Mouse (Mus musculus) kidney, embryonic 15.5 days (tissue): Measurements from ENCODE around the gene Spr. TPM values are rescaled to one million over a fixed set of nuclear protein-coding genes. Genes with fewer than 3 reads are reported as not detected.
"Not testable (repeated sequence)": the region's sequence is repeated elsewhere in the genome, so short reads cannot be mapped to it uniquely, and the experiment has no call there.

Experiments used
- ATAC-seq: fragments of 200-750 bp; cut with Nextera tagmentation; replicated peaks from 2 replicates; pipeline ENCODE4 v1.8.0; 2017; ENCODE audit warnings: moderate TSS enrichment; ENCODE audit not compliant: low FRiP score
- H3K27ac ChIP-seq: fragments of 300-500 bp; sonication (generic); 2 replicates; pipeline ENCODE4 v1.5.1; 2015; ENCODE audit warnings: mild to moderate bottlenecking, inconsistent platforms
- H3K27me3 ChIP-seq: fragments of 300-500 bp; sonication (generic); 2 replicates; pipeline ENCODE4 v1.6.1; 2015; ENCODE audit warnings: inconsistent platforms
- H3K36me3 ChIP-seq: fragments of 300-500 bp; sonication (generic); 2 replicates; pipeline ENCODE4 v1.6.1; 2015; ENCODE audit warnings: inconsistent platforms
- H3K4me1 ChIP-seq: fragments of 300-500 bp; sonication (generic); 2 replicates; pipeline ENCODE4 v1.6.1; 2015; ENCODE audit warnings: inconsistent platforms
- H3K4me2 ChIP-seq: fragments of 300-500 bp; sonication (generic); 2 replicates; pipeline ENCODE4 v1.6.1; 2015; ENCODE audit warnings: moderate library complexity, mild to moderate bottlenecking, inconsistent platforms
- H3K4me3 ChIP-seq: fragments of 300-500 bp; sonication (generic); replicated peaks from 2 replicates; pipeline ENCODE4 v1.5.1; 2015; ENCODE audit warnings: mild to moderate bottlenecking, inconsistent platforms
- H3K9ac ChIP-seq: fragments of 300-500 bp; sonication (generic); 2 replicates; pipeline ENCODE4 v1.6.1; 2015; ENCODE audit warnings: mild to moderate bottlenecking, inconsistent platforms
- H3K9me3 ChIP-seq: fragments of 300-500 bp; sonication (generic); replicated peaks from 2 replicates; pipeline ENCODE4 v1.6.1; 2016; ENCODE audit warnings: inconsistent platforms
- WGBS: fragments of 180-500 bp; shearing (Covaris S2); methylation state at CpG from one replicate; pipeline ENCODE4 v1.1.7; 2015; ENCODE audit warnings: mixed read lengths; 5-methylcytosine and 5-hydroxymethylcytosine counted together
- polyA plus RNA-seq: library from polyadenylated mRNA; unstranded; fragments of >200 nt; fragmentation: Nextera tagmentation; extraction: Ambion mirVana; gene quantifications from 2 replicates; pipeline ENCODE4 v1.2.1, GENCODE M21; 2015

The Spr gene
- polyA plus RNA-seq, 1 experiment from 2014 or later = 66.6 TPM

DNA sequence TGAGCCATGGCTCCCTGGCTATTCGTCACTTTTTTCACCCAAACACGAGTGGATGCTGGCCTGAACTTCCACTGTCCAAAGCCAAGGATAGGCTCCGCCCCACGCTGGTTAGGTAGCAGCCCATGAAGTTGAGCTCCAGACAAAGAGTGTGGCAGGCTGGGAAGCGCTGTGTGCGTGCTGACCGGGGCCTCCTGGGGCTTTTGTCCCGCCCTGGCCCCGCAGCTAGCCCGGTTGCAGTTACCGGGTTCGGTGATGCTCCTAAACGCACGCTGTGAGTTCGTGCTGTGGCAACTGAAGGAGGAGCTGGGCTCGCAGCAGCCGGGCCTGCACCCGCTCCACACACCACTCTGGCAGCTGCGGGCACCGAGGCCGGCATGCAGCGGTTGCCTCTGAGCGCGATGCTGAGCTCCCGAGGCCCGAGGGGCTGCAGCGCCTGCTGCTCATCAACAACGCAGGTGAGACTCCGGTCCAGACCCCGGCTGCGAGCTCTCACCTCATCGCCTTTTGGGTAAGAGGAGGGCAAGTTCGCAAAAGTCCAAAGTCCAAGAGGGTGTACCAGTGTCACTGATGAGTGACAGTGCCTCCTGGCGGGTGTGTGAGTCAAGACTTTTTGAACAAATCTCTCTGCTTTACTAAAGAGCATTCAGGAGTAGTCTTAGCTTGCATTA, 17.4 kb upstream of the Spr start:
- H3K4me2 ChIP-seq = peak overlapping the region; percentile 88
- H3K9me3 ChIP-seq = no peaks in the 10 kb centered on the region
- H3K27ac ChIP-seq = peak overlapping the region; percentile 10; the same call in 1 of the 2 replicates
- H3K4me3 ChIP-seq = peak overlapping the region; percentile 53
- peaks cover 15% of the 10 kb centered on the region for H3K4me1 ChIP-seq
- H3K27me3 ChIP-seq = no peaks in the 10 kb centered on the region
- H3K36me3 ChIP-seq = no peaks in the 10 kb centered on the region
- ATAC-seq = peak; percentile 78
- H3K9ac ChIP-seq = peak overlapping the region; percentile 66
- 1% methylated on average over 34 of the region's 34 CpGs for WGBS

DNA sequence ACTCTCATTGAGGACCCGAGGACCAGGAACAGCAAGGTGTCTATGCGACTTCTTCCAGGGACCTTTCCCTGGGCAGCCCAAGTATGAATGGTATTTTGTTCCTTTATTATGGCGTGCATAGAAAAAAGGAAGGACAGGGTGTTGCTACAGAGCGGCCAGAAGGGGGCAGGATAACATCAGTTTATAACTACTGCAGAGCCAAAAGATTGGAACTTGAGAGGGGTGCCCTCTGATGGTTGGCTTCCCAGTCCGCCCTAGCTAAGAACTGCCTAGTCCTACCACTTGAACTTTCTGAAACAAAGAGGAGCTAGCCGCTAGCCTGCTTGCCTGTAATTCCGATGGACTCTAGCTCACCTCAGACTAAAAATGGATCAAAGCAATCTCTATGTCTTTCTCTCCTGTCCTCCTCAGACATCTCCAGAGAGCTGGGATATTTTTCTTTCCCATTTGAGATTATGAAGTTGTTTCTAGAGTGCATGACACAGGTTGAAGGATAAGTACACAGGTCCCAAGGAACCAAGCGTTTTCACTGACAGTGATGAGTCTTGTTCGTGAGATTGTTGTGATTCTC, 16.5 kb upstream of the Spr start:
- H3K9ac ChIP-seq = no peak overlapping the region
- H3K27ac ChIP-seq = no peak overlapping the region
- no peaks in the 10 kb centered on the region for H3K9me3 ChIP-seq
- H3K27me3 ChIP-seq = no peaks in the 10 kb centered on the region
- peak; percentile 60 for ATAC-seq
- WGBS = 15% methylated on average over 9 of the region's 9 CpGs
- no peak overlapping the region for H3K4me2 ChIP-seq
- no peaks in the 10 kb centered on the region for H3K36me3 ChIP-seq
- peaks cover 15% of the 10 kb centered on the region for H3K4me1 ChIP-seq
- no peak overlapping the region for H3K4me3 ChIP-seq

DNA sequence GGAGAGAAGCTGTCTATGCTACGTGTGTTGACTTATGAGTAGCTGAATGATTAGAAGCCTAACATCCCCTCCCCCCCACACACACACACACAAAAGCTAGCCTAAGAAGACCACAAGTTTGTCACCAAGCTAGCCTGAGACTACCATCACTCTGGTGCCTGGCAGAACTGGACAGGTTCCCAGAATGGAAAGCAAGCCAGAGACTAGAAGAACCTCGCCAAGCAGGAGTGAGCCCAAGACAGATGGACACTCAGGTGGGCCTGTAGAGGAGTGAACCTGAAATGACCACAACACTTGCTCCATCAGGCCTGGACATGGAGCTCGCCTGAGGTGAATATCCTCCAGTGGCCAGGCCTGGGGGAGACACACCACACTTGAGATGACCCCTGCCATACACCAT, 12.8 kb upstream of the Spr start:
- H3K9ac ChIP-seq = no peak overlapping the region
- no peaks in the 10 kb centered on the region for H3K9me3 ChIP-seq
- peaks cover 10% of the 10 kb centered on the region for H3K27me3 ChIP-seq
- ATAC-seq = no peak
- H3K4me3 ChIP-seq = no peak overlapping the region
- WGBS = 84% methylated on average over 3 of the region's 3 CpGs
- H3K4me1 ChIP-seq = peaks cover 15% of the 10 kb centered on the region
- no peak overlapping the region for H3K27ac ChIP-seq
- no peaks in the 10 kb centered on the region for H3K36me3 ChIP-seq
- H3K4me2 ChIP-seq = no peak overlapping the region

DNA sequence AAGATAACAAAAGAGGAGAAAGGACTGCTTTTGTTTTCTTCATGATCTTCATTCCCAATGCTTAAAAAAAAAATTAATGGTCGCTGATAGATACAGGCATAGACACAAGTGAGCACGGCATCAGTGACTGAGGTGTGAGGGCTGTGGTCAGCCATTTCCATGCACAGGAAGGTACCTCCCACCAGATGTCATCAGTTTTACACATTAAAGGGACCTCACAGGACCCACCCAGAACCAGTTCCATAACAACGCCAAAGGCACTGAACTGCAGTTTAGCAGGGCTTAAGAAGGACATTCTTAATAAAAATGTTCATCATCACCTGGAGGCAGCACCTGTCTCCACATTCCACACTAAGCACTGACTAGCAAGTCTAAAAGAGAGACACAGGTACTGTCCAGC, 10.1 kb upstream of the Spr start:
- Histone ChIP-seq H3K4me1 (no peaks in the 10 kb centered on the region), H3K36me3 (no peaks in the 10 kb centered on the region), H3K27me3 (peaks cover 10% of the 10 kb centered on the region), H3K27ac (no peak overlapping the region), H3K4me2 (no peak overlapping the region), H3K4me3 (no peak overlapping the region), H3K9ac (no peak overlapping the region), H3K9me3 (no peaks in the 10 kb centered on the region)
- ATAC-seq = no peak
- WGBS = 45% methylated on average over 3 of the region's 3 CpGs

DNA sequence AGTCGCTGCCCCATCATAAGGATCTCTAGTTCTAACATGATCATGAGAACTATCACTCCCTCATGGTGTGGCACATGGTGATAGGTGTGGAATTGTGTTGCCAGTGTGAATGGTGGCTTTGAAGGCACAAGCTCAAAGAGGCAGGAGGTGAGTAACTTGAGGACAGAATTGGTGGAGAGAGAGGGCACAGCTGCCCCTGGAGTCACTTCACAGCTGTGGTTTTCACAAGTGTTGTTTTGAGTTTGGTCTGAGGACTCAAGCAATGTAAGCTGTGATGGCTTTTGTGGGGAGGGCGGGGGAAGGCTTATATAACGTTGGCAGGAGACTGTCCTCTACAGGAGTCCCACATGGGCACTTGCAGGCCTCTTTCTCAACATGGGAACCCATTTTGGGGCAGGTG, 6.9 kb upstream of the Spr start:
- H3K4me1 ChIP-seq = no peaks in the 10 kb centered on the region
- H3K9me3 ChIP-seq = no peaks in the 10 kb centered on the region
- H3K4me2 ChIP-seq = no peak overlapping the region
- peaks cover 10% of the 10 kb centered on the region for H3K27me3 ChIP-seq
- WGBS = 69% methylated on average over 3 of the region's 3 CpGs
- H3K36me3 ChIP-seq = no peaks in the 10 kb centered on the region
- no peak overlapping the region for H3K9ac ChIP-seq
- no peak overlapping the region for H3K4me3 ChIP-seq
- no peak overlapping the region for H3K27ac ChIP-seq
- no peak for ATAC-seq

DNA sequence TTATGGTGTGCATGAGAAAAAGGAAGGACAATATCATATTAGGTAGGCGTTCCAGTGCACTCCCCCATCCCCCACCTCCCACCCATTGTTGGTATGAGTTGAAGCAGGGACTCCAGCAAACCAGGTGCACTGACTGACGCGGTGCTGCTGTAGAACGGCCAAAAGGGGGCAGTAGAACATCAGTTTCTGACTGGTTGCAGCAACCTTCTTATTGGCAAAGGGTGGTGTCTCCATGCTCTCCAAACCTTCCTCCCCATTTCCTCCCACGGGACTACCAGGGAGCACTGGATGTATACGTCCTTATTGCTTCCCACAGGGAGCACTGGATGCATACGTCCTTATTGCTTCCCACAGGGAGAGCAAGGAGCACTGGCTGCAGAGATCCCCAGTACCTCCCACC, 3.4 kb upstream of the Spr start:
- not testable (repeated sequence) for H3K9ac ChIP-seq, H3K4me2 ChIP-seq, H3K4me3 ChIP-seq, H3K27me3 ChIP-seq, H3K9me3 ChIP-seq, ATAC-seq, H3K4me1 ChIP-seq, H3K27ac ChIP-seq, H3K36me3 ChIP-seq
- WGBS = 6% methylated on average over 7 of the region's 7 CpGs

DNA sequence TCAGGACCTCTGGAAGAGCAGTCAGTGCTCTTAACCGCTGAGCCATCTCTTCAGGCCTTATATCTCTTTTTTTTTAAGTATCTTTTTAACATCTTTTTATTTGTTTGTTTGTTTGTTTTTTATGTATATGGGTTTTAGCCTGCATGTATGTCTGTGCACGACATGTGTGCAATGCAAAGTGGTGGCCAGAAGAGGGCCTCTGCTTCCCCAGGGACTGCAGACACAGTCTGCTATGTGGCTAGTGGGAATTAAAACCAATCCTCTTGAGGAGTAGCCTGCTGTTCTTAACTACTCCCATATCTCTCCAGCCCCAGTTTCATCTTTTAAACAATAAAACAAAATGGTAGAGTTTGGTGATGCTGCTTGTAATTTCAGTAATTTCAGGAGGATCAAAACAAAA, 2.0 kb upstream of the Spr start:
- no peak overlapping the region for H3K4me3 ChIP-seq
- H3K36me3 ChIP-seq = peaks cover 3% of the 10 kb centered on the region; the same call in 1 of the 2 replicates
- 89% methylated on average over 2 of the region's 2 CpGs for WGBS
- H3K27ac ChIP-seq = no peak overlapping the region
- peaks cover 6% of the 10 kb centered on the region for H3K4me1 ChIP-seq
- no peaks in the 10 kb centered on the region for H3K9me3 ChIP-seq
- no peak overlapping the region for H3K9ac ChIP-seq
- no peak overlapping the region for H3K4me2 ChIP-seq
- no peaks in the 10 kb centered on the region for H3K27me3 ChIP-seq
- ATAC-seq = no peak

DNA sequence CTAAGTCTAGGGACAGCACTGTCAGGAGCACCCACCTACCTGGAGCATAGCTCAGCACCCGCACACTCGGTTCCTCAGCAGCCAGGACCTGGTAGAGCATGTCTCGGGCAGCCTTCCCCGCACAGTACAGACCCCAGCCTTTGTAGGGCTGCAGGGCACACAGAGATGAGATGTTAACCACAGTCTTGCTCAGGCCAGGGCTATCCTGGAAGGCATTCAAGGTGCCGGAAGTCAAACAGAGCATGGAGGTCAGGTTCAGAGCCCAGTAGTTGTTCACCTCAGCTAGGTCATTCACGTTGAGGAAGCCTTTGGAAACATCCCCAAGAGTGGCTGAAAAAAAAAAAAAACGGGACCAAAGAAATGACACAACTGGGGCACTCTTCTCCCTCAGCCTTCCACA, 782 bp downstream of the Spr start:
- peaks cover 16% of the 10 kb centered on the region; the same call in 1 of the 2 replicates for H3K36me3 ChIP-seq
- H3K4me1 ChIP-seq, ATAC-seq, H3K9me3 ChIP-seq, H3K27me3 ChIP-seq: not testable (repeated sequence)
- H3K4me2 ChIP-seq = peak overlapping the region; percentile 72
- H3K27ac ChIP-seq = peak overlapping the region; percentile 98; the same call in 1 of the 2 replicates
- H3K4me3 ChIP-seq = peak overlapping the region; percentile 92
- H3K9ac ChIP-seq = peak overlapping the region; percentile 91
- WGBS = 58% methylated on average over 7 of the region's 7 CpGs

DNA sequence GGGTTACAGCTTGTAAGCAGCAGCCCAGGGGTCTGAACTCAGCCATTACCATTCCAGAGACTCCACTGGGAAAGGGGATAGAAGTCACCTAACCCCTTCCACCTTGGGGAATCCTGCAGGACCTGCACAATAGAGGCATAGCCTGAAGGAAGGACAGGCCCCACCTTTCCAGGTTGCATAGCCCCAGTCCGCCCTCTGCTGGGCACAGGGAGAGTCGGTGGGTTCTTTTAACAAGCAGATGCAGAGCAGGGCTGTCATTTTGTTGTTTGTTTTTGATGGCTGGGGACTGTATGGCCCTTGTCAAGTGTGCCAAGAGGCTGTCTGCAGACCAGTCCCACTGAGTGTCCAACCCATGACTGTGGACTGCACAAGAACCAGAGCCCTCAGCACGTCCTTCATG, 4.8 kb downstream of the Spr start:
- not testable (repeated sequence) for H3K9me3 ChIP-seq, H3K4me3 ChIP-seq, ATAC-seq, H3K27me3 ChIP-seq, H3K27ac ChIP-seq, H3K9ac ChIP-seq, H3K4me1 ChIP-seq, H3K4me2 ChIP-seq
- peaks cover 16% of the 10 kb centered on the region; the same call in 1 of the 2 replicates for H3K36me3 ChIP-seq
- 30% methylated on average over 3 of the region's 3 CpGs for WGBS

DNA sequence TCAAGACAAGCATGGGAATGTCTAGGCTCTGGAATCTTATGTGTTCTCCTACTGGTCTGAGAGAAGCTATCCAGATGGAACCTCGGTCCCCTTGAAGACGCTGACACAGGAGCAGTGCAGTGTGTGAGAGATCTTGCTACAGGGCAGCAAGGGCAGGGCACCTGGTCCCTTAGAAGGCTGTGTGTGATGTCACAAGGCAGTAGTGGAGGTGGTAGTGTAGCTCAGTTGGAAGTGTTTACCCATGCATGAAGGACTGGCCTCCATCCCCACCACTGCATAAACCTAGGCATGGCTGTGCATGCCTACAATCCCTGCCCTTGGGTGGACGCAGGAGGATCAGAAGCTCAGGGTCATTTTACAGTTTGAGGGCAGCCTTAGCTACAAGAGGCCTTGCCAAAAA, 5.3 kb downstream of the Spr start:
- not testable (repeated sequence) for H3K4me3 ChIP-seq, H3K4me2 ChIP-seq, H3K27ac ChIP-seq, H3K9me3 ChIP-seq, H3K9ac ChIP-seq, ATAC-seq, H3K4me1 ChIP-seq, H3K27me3 ChIP-seq
- 91% methylated on average over 3 of the region's 3 CpGs for WGBS
- H3K36me3 ChIP-seq = peaks cover 16% of the 10 kb centered on the region; the same call in 1 of the 2 replicates

DNA sequence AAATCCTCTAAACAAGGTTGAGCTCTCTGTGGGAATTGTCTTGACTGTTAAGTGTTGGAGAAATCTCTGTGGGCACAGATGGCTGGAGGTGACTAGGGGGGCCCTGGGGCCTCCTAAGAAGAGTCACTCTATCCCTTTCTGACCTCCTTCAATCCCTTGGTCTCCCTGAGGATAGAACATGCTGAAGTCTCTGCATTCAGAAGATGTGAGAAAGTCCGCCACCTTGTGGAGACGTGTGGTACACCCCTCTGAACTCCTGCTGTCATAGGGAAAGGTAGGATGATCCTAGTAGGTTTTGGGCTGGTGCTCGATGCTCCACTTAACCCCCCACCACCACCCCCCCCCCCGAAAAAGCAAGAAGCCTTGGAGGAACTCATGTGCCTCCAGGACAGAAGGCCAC, 5.9 kb downstream of the Spr start:
- ATAC-seq = no peak
- Histone ChIP-seq H3K4me1 (peaks cover 2% of the 10 kb centered on the region), H3K27ac (no peak overlapping the region), H3K27me3 (peaks cover 14% of the 10 kb centered on the region), H3K9ac (no peak overlapping the region), H3K4me3 (no peak overlapping the region), H3K9me3 (no peaks in the 10 kb centered on the region), H3K4me2 (no peak overlapping the region), H3K36me3 (peaks cover 16% of the 10 kb centered on the region; the same call in 1 of the 2 replicates)
- 3% methylated on average over 4 of the region's 4 CpGs for WGBS

DNA sequence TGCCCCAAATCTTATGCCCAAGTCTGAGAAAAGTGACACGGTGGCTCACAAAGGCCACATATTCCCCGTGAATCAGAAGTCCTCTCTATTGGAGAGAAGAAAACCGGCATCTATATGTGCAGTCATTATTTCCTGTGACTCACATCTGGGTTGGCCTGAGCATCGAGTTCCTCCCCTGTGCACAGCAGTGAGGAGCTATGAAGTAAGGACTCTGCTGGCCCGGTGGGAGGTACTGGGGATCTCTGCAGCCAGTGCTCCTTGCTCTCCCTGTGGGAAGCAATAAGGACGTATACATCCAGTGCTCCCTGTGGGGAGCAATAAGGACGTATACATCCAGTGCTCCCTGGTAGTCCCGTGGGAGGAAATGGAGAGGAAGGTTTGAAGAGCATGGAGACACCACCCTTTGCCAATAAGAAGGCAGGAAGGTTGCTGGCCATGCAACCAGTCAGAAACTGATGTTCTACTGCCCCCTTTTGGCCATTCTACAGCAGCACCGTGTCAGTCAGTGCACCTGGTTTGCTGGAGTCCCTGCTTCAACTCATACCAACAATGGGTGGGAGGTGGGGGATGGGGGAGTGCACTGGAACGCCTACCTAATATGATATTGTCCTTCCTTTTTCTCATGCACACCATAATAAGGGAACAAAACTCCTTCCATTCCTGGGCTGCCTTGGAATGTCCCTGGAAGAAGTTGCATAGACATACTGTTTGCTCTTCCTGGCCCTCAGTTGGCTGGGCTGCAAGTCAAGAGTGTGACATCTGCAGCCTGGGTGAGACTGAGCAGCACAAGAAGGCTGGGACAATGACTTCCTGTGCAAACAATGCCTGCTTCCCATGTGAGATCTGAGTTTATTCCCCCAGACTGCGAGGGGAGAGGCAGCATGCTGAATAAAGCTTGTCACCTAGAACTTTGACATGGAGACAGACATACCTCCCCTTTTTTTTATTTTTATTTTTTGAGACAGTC, 19.7 kb downstream of the Spr start:
- WGBS = 38% methylated on average over 11 of the region's 11 CpGs
- H3K9ac ChIP-seq, H3K36me3 ChIP-seq, H3K27me3 ChIP-seq, H3K4me2 ChIP-seq, H3K4me3 ChIP-seq, H3K27ac ChIP-seq, H3K9me3 ChIP-seq, H3K4me1 ChIP-seq: not testable (repeated sequence)
- ATAC-seq = 0 out of 2 replicates have a peak, but pooled peaks have one; percentile 46
